Mouse (Mus musculus): Measurements from ENCODE around the gene Tas2r131.
"Not testable (repeated sequence)": the region's sequence is repeated elsewhere in the genome, so short reads cannot be mapped to it uniquely, and the experiment has no call there.

Tas2r131 gene

DNA sequence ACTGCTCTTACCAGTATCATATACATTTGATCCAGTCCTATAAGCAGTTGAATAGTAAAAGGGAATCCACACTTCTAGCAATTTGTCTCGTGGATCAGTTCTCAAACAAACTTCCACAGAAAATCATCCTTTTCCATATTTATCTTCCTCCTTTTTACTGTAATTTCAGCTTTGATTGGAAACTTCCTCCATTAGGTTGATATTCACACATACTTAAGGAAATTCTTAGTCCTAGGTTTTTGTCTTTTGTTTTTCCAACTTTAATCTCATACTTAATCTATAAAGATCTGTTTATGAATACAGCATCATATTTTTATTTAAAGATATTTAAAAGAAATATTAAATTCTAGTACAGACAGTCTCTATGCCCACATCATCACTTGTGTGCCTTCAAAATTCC, at the start of gene Tas2r131:
Gene Tas2r131 (minus strand): TSS at position 101 of the 400 bp plus-strand sequence.
- DNase-seq: no peak

DNA sequence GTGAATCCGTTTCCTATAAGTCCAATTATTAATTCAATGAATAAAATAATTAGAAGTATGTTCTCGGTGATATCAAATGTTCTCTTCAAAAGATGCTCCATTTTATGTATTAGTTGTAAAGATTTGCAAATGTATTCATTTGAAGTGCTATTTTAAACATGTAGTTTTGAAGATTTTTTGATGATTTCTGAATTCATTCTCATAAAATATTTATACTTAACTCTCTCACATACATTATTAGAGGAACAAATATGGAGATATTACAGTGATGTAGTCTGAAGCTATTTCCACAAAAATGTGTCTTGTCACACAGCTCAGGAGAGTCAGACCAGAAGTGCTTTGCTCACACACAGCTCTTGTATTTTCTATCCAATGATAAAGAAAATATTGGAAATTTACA, 23.1 kb upstream of the Tas2r131 start, which contains the start of gene Tas2r109:
Gene Tas2r109 (minus strand): TSS at position 101 of the 400 bp plus-strand sequence.
- DNase-seq: no peak

DNA sequence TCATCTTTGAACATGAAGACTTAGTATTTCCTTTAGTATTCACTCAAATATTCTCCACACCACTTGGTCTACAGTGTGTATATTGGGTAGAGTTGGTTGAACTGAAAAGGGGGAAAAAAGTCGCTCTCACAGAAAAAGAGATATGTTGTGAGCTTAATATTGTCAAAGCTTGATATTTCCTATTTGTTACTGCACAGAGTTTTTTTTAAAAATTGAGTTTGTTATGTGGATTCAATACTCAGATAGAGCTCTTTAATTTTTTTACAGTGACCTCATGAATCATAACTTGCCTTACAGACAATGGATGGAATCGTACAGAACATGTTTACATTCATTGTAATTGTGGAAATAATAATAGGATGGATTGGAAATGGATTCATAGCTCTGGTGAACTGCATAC, 6.9 kb downstream of the Tas2r131 start, which contains the start of gene Tas2r129:
Gene Tas2r129 (plus strand): TSS at position 301 of the 400 bp plus-strand sequence.
- DNase-seq: no peak

DNA sequence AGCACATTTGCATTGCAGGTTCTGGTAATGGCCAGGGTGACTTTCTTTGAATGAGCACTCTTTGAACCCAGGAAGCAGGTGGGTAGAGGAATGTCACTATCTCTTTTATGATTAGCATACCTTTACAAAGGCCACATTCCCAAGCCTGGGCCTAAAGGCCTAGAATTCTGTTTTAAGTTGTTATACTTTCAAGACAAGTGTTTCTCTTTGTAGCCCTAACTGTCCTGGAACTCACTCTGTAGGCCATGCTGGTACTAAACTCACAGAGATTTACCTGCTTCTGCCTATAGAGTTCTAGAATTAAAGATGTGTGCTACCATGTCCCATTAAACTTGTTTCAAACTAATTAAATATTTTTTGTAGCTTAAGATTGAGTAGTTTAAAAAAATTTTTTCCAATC, 16.3 kb downstream of the Tas2r131 start:
- not testable (repeated sequence) for DNase-seq

DNA sequence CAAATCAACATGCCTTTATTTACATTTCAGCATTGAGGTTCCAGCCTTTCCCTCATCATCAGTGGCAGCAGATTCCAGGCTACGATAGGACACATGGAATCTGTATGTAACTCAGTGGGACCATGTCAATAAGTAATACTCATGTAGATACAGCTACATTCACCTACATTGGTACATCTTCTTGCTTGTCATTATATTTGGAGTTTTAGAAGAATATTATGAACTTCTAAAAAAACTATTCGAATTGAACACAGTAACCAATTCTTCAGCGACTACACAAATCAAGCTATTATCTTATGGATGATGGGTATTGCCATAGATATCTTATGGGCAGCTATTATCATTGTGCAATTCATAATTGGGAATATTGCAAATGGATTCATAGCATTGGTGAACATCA, 48.4 kb downstream of the Tas2r131 start, which contains the start of gene Tas2r125:
Gene Tas2r125 (plus strand): TSS at position 301 of the 400 bp plus-strand sequence.
- DNase-seq: no peak
